Mouse (Mus musculus) gastrocnemius, postnatal 36 days (tissue): ENCODE results near the gene Vwa5b2. TPM values are rescaled to one million over a fixed set of nuclear protein-coding genes. Genes with fewer than 3 reads are reported as not detected.

Source experiments
- DNase-seq, 2 experiments: peaks; one replicate each; pipeline ENCODE4 v3.0.0; 2022
- intact Hi-C: fragments of 180-260 bp; cut with DNase I; formaldehyde crosslinking; loops from one replicate; pipeline ENCODE4 v1.15.1; 2025
- microRNA-seq, 2 experiments: library from miRNA; unstranded; fragments of <30 nt; microRNA quantifications; one replicate each; pipeline ENCODE4 v1.2.0; 2021
- total RNA-seq, 2 experiments: library from RNA; stranded (reverse); gene quantifications; 2 replicates each; pipeline ENCODE4 v1.2.3; 2021

Vwa5b2 gene
- total RNA-seq, 2 experiments from 2014 or later: not detected

GRCm38 (mm10) chr16:20651947-20652310 is 62.7 kb downstream of the Vwa5b2 start:
- DNase-seq: no peak

GRCm38 (mm10) chr16:20653315-20653714 is 64.0 kb downstream of the Vwa5b2 start:
- DNase-seq: no peak
- intact Hi-C loops: no loop called here

More at GRCm38 (mm10) chr16:20651947-20652310, 62.7 kb downstream of the Vwa5b2 start:
- intact Hi-C loops: no loop called here

Small RNA genes lying within 50 kb of the gene (microRNA-seq; reads per million reads assigned to microRNA genes)
- gene Mir1224: 1.4 to 1.5 reads per million in 2 experiments

Other genes with a start within 250 kb of the Vwa5b2 start
- gene Abcc5, start 163.1 kb upstream of the Vwa5b2 start, total RNA-seq: 10 to 100 TPM; 60.7 to 61.2 TPM
- 10 to 100 TPM; 44.2 to 56.1 TPM for gene Eif2b5, start 90.7 kb upstream of the Vwa5b2 start, total RNA-seq
- gene Dvl3, start 72.5 kb upstream of the Vwa5b2 start, total RNA-seq: 10 to 100 TPM; 27.8 to 28.8 TPM
- 100 to 1,000 TPM; 133 to 135 TPM for gene Ap2m1, start 54.0 kb upstream of the Vwa5b2 start, total RNA-seq
- 10 to 100 TPM; 51.0 to 69.7 TPM for gene Abcf3, start 40.9 kb upstream of the Vwa5b2 start, total RNA-seq
- 1 to 10 TPM; 3.7 to 5.5 TPM for gene Eef1akmt4, start 22.1 kb downstream of the Vwa5b2 start, total RNA-seq
- gene Gm49333, start 22.1 kb downstream of the Vwa5b2 start, total RNA-seq: not detected
- gene Alg3, start 22.3 kb downstream of the Vwa5b2 start, total RNA-seq: 10 to 100 TPM; 12.7 to 15.8 TPM
- 1 to 10 TPM; 1.0 to 1.3 TPM for gene Camk2n2, start 31.8 kb downstream of the Vwa5b2 start, total RNA-seq
- under 1 TPM; 0.30 to 0.41 TPM for gene Ece2, start 40.4 kb downstream of the Vwa5b2 start, total RNA-seq
- 100 to 1,000 TPM; 189 to 197 TPM for gene Psmd2, start 62.2 kb downstream of the Vwa5b2 start, total RNA-seq
- 100 to 1,000 TPM; 395 to 402 TPM for gene Eif4g1, start 78.8 kb downstream of the Vwa5b2 start, total RNA-seq
- 10 to 100 TPM; 50.1 to 79.3 TPM for gene Fam131a, start 103.8 kb downstream of the Vwa5b2 start, total RNA-seq
- 1 to 10 TPM; 7.7 to 9.3 TPM for gene Polr2h, start 128.2 kb downstream of the Vwa5b2 start, total RNA-seq
- 1 to 10 TPM in 1 of 2 experiments, under 1 TPM in 1; 0.99 to 1.0 TPM for gene Clcn2, start 128.3 kb downstream of the Vwa5b2 start, total RNA-seq
- 1 to 10 TPM; 2.3 to 3.0 TPM for gene Chrd, start 143.7 kb downstream of the Vwa5b2 start, total RNA-seq
- 1 to 10 TPM; 3.6 to 4.0 TPM for gene Thpo, start 145.0 kb downstream of the Vwa5b2 start, total RNA-seq